Mouse (Mus musculus): ENCODE results near the gene Cdc42. TPM values are rescaled to one million over a fixed set of nuclear protein-coding genes. Genes with fewer than 3 reads are reported as not detected.

Gene Cdc42
- polyA plus RNA-seq, 1 experiment from 2014 or later = 462 TPM

GRCm38 (mm10) chr4:137306991-137307706 is 50.4 kb downstream of the Cdc42 start:
- Histone ChIP-seq H3K36me3 (no peaks in the 10 kb centered on the region), H3K9ac (no peak overlapping the region), H3K4me2 (no peak overlapping the region), H3K9me3 (replicated peaks) (no peaks in the 10 kb centered on the region), H3K27ac (no peak overlapping the region), H3K4me1 (replicated peaks) (peaks cover 8% of the 10 kb centered on the region), H3K4me3 (no peak overlapping the region), H3K27me3 (no peaks in the 10 kb centered on the region)
- 75% methylated on average over 19 of the region's 19 CpGs for WGBS
- ATAC-seq (replicated peaks; ENCODE audit: insufficient number of reproducible peaks, insufficient read depth, low FRiP score, low read depth) = no peak

- no peak overlapping the region for H3K4me3 ChIP-seq
- no peaks in the 10 kb centered on the region for H3K36me3 ChIP-seq
- H3K4me1 ChIP-seq (replicated peaks) = peaks cover 13% of the 10 kb centered on the region
- H3K9ac ChIP-seq = no peak overlapping the region
- no peaks in the 10 kb centered on the region for H3K9me3 ChIP-seq (replicated peaks)
- H3K27me3 ChIP-seq = no peaks in the 10 kb centered on the region
- 64% methylated on average over 8 of the region's 8 CpGs for WGBS
- no peak for ATAC-seq (replicated peaks; ENCODE audit: insufficient number of reproducible peaks, insufficient read depth, low FRiP score, low read depth)
- no peak overlapping the region for H3K4me2 ChIP-seq
- no peak overlapping the region for H3K27ac ChIP-seq
Measured at GRCm38 (mm10) chr4:137306577-137306888, 51.0 kb downstream of the Cdc42 start.

- peak overlapping the region; percentile 12; the same call in 1 of the 2 replicates for H3K27ac ChIP-seq
- no peak overlapping the region for H3K4me2 ChIP-seq
- no peak for ATAC-seq (replicated peaks; ENCODE audit: insufficient number of reproducible peaks, insufficient read depth, low FRiP score, low read depth)
- H3K4me1 ChIP-seq (replicated peaks) = peaks cover 16% of the 10 kb centered on the region
- no peaks in the 10 kb centered on the region for H3K27me3 ChIP-seq
- H3K36me3 ChIP-seq = no peaks in the 10 kb centered on the region
- no peak overlapping the region for H3K9ac ChIP-seq
- WGBS = 64% methylated on average over 13 of the region's 13 CpGs
- H3K4me3 ChIP-seq = no peak overlapping the region
- no peaks in the 10 kb centered on the region for H3K9me3 ChIP-seq (replicated peaks)
Measured at GRCm38 (mm10) chr4:137305831-137306576, 51.5 kb downstream of the Cdc42 start.

GRCm38 (mm10) chr4:137305066-137305465 is 52.5 kb downstream of the Cdc42 start:
- H3K27me3 ChIP-seq = no peaks in the 10 kb centered on the region
- WGBS = 85% methylated on average over 7 of the region's 7 CpGs
- H3K9ac ChIP-seq = no peak overlapping the region
- H3K36me3 ChIP-seq = no peaks in the 10 kb centered on the region
- H3K4me3 ChIP-seq = no peak overlapping the region
- no peaks in the 10 kb centered on the region for H3K9me3 ChIP-seq (replicated peaks)
- H3K4me1 ChIP-seq (replicated peaks) = peaks cover 16% of the 10 kb centered on the region
- no peak overlapping the region for H3K4me2 ChIP-seq
- no peak overlapping the region for H3K27ac ChIP-seq
- ATAC-seq (replicated peaks; ENCODE audit: insufficient number of reproducible peaks, insufficient read depth, low FRiP score, low read depth) = no peak

GRCm38 (mm10) chr4:137304106-137304505 is 53.4 kb downstream of the Cdc42 start:
- Histone ChIP-seq H3K36me3 (no peaks in the 10 kb centered on the region), H3K9me3 (replicated peaks) (no peaks in the 10 kb centered on the region), H3K4me3 (no peak overlapping the region), H3K9ac (no peak overlapping the region), H3K27ac (no peak overlapping the region), H3K4me1 (replicated peaks) (peaks cover 16% of the 10 kb centered on the region), H3K27me3 (no peaks in the 10 kb centered on the region), H3K4me2 (no peak overlapping the region)
- no peak for ATAC-seq (replicated peaks; ENCODE audit: insufficient number of reproducible peaks, insufficient read depth, low FRiP score, low read depth)
- 83% methylated on average over 7 of the region's 7 CpGs for WGBS

- WGBS = 57% methylated on average over 16 of the region's 16 CpGs
- ATAC-seq (replicated peaks; ENCODE audit: insufficient number of reproducible peaks, insufficient read depth, low FRiP score, low read depth) = no peak
- peaks cover 22% of the 10 kb centered on the region for H3K4me1 ChIP-seq (replicated peaks)
Measured at GRCm38 (mm10) chr4:137301635-137302034, 55.9 kb downstream of the Cdc42 start.

GRCm38 (mm10) chr4:137300227-137300626 is 57.3 kb downstream of the Cdc42 start:
- H3K27me3 ChIP-seq = no peaks in the 10 kb centered on the region
- H3K27ac ChIP-seq = no peak overlapping the region
- 90% methylated on average over 13 of the region's 13 CpGs for WGBS
- H3K9ac ChIP-seq = no peak overlapping the region
- no peaks in the 10 kb centered on the region for H3K9me3 ChIP-seq (replicated peaks)
- H3K4me1 ChIP-seq (replicated peaks) = peaks cover 14% of the 10 kb centered on the region
- no peaks in the 10 kb centered on the region for H3K36me3 ChIP-seq
- ATAC-seq (replicated peaks; ENCODE audit: insufficient number of reproducible peaks, insufficient read depth, low FRiP score, low read depth) = no peak
- H3K4me3 ChIP-seq = no peak overlapping the region
- no peak overlapping the region for H3K4me2 ChIP-seq

More at GRCm38 (mm10) chr4:137301635-137302034, 55.9 kb downstream of the Cdc42 start:
- H3K36me3 ChIP-seq = no peaks in the 10 kb centered on the region
- no peak overlapping the region for H3K4me3 ChIP-seq
- no peak overlapping the region for H3K9ac ChIP-seq
- H3K4me2 ChIP-seq = no peak overlapping the region
- no peaks in the 10 kb centered on the region for H3K27me3 ChIP-seq
- no peaks in the 10 kb centered on the region for H3K9me3 ChIP-seq (replicated peaks)
- no peak overlapping the region for H3K27ac ChIP-seq

GRCm38 (mm10) chr4:137298406-137298805 is 59.1 kb downstream of the Cdc42 start:
- Histone ChIP-seq H3K27ac (no peak overlapping the region), H3K4me2 (no peak overlapping the region), H3K9ac (no peak overlapping the region), H3K27me3 (no peaks in the 10 kb centered on the region), H3K9me3 (replicated peaks) (no peaks in the 10 kb centered on the region), H3K4me3 (no peak overlapping the region), H3K4me1 (replicated peaks) (peaks cover 14% of the 10 kb centered on the region), H3K36me3 (no peaks in the 10 kb centered on the region)
- no peak for ATAC-seq (replicated peaks; ENCODE audit: insufficient number of reproducible peaks, insufficient read depth, low FRiP score, low read depth)
- WGBS = 63% methylated on average over 8 of the region's 8 CpGs

- Histone ChIP-seq H3K4me3 (no peak overlapping the region), H3K9me3 (replicated peaks) (no peaks in the 10 kb centered on the region), H3K4me1 (replicated peaks) (peaks cover 14% of the 10 kb centered on the region), H3K27me3 (peaks cover 1% of the 10 kb centered on the region; the same call in 1 of the 2 replicates), H3K4me2 (no peak overlapping the region), H3K9ac (no peak overlapping the region), H3K36me3 (no peaks in the 10 kb centered on the region), H3K27ac (no peak overlapping the region)
- ATAC-seq (replicated peaks; ENCODE audit: insufficient number of reproducible peaks, insufficient read depth, low FRiP score, low read depth) = no peak
- WGBS = 55% methylated on average over 4 of the region's 4 CpGs
Measured at GRCm38 (mm10) chr4:137297611-137298010, 59.9 kb downstream of the Cdc42 start.

GRCm38 (mm10) chr4:137294951-137295350 is 62.6 kb downstream of the Cdc42 start:
- WGBS = 76% methylated on average over 8 of the region's 8 CpGs
- H3K9me3 ChIP-seq (replicated peaks) = no peaks in the 10 kb centered on the region
- H3K36me3 ChIP-seq = no peaks in the 10 kb centered on the region
- H3K4me3 ChIP-seq = no peak overlapping the region
- peaks cover 7% of the 10 kb centered on the region; the same call in 1 of the 2 replicates for H3K27me3 ChIP-seq
- H3K9ac ChIP-seq = no peak overlapping the region
- H3K4me2 ChIP-seq = no peak overlapping the region
- H3K4me1 ChIP-seq (replicated peaks) = peaks cover 6% of the 10 kb centered on the region; the same call in 1 of the 2 replicates
- ATAC-seq (replicated peaks; ENCODE audit: insufficient number of reproducible peaks, insufficient read depth, low FRiP score, low read depth) = no peak
- H3K27ac ChIP-seq = no peak overlapping the region

- H3K27me3 ChIP-seq = peaks cover 9% of the 10 kb centered on the region; the same call in 1 of the 2 replicates
- peaks cover 6% of the 10 kb centered on the region; the same call in 1 of the 2 replicates for H3K4me1 ChIP-seq (replicated peaks)
- H3K4me2 ChIP-seq = no peak overlapping the region
- no peaks in the 10 kb centered on the region for H3K36me3 ChIP-seq
- WGBS = 74% methylated on average over 5 of the region's 5 CpGs
- no peak overlapping the region for H3K4me3 ChIP-seq
- no peaks in the 10 kb centered on the region for H3K9me3 ChIP-seq (replicated peaks)
- no peak overlapping the region for H3K27ac ChIP-seq
- H3K9ac ChIP-seq = no peak overlapping the region
- no peak for ATAC-seq (replicated peaks; ENCODE audit: insufficient number of reproducible peaks, insufficient read depth, low FRiP score, low read depth)
Measured at GRCm38 (mm10) chr4:137294474-137294873, 63.0 kb downstream of the Cdc42 start.
